Mouse (Mus musculus) adrenal gland, adult 8-10 months (tissue): ENCODE measurements around the gene Gm16253. TPM values are rescaled to one million over a fixed set of nuclear protein-coding genes. Genes with fewer than 3 reads are reported as not detected.

Experiments used
- DNase-seq: peaks from one replicate; pipeline ENCODE4 v3.0.0; 2022
- total RNA-seq, 4 experiments: library from RNA; stranded (reverse); gene quantifications; 2 replicates each; pipeline ENCODE4 v1.2.4; 2022

Gm16253 gene
- total RNA-seq, 4 experiments from 2014 or later: not detected

GRCm38 (mm10) chr3:96557694-96558093 lies 19.1 kb upstream of the Gm16253 start, which contains the start of gene Txnip:
Gene Txnip (plus strand): TSS chr3:96557957.
- peak; percentile 100 for DNase-seq

- DNase-seq: no peak
These were observed 18.6 kb upstream of the Gm16253 start for GRCm38 (mm10) chr3:96558159-96558558.

GRCm38 (mm10) chr3:96558668-96559196 lies 18.1 kb upstream of the Gm16253 start:
- DNase-seq: no peak

- no peak for DNase-seq
These were observed 17.3 kb upstream of the Gm16253 start for GRCm38 (mm10) chr3:96559398-96559910.

GRCm38 (mm10) chr3:96559911-96560850 lies 16.6 kb upstream of the Gm16253 start:
- no peak for DNase-seq

GRCm38 (mm10) chr3:96560881-96561668 lies 15.7 kb upstream of the Gm16253 start:
- no peak for DNase-seq

- DNase-seq: no peak
These were observed 14.7 kb upstream of the Gm16253 start for GRCm38 (mm10) chr3:96561946-96562681.

GRCm38 (mm10) chr3:96563267-96563666 lies 13.5 kb upstream of the Gm16253 start:
- DNase-seq: no peak

- DNase-seq: no peak
These were observed 12.7 kb upstream of the Gm16253 start for GRCm38 (mm10) chr3:96563911-96564632.

- no peak for DNase-seq
These were observed 12.2 kb upstream of the Gm16253 start for GRCm38 (mm10) chr3:96564633-96565032.

- DNase-seq: no peak
These were observed 11.7 kb upstream of the Gm16253 start for GRCm38 (mm10) chr3:96565105-96565504.

- no peak for DNase-seq
These were observed 9.9 kb upstream of the Gm16253 start for GRCm38 (mm10) chr3:96566661-96567450.

- DNase-seq: no peak
These were observed 8.2 kb upstream of the Gm16253 start for GRCm38 (mm10) chr3:96568605-96569004.

GRCm38 (mm10) chr3:96569506-96569905 lies 7.3 kb upstream of the Gm16253 start:
- no peak for DNase-seq

- no peak for DNase-seq
These were observed 6.7 kb upstream of the Gm16253 start for GRCm38 (mm10) chr3:96569966-96570605.

- no peak for DNase-seq
These were observed 6.1 kb upstream of the Gm16253 start for GRCm38 (mm10) chr3:96570643-96571042.

- no peak for DNase-seq
These were observed 5.4 kb upstream of the Gm16253 start for GRCm38 (mm10) chr3:96571336-96571735.

- no peak for DNase-seq
These were observed 4.7 kb upstream of the Gm16253 start for GRCm38 (mm10) chr3:96571896-96572698.
